Mouse (Mus musculus): ENCODE data around the gene Edem2. TPM values are rescaled to one million over a fixed set of nuclear protein-coding genes. Genes with fewer than 3 reads are reported as not detected.

Edem2 gene
- polyA plus RNA-seq (2012; rRNA removed) = 67.4 and 77.2 TPM in 2 replicates

GRCm38 (mm10) chr2:155729158-155729645, at the start of gene Edem2:
Gene Edem2, minus strand, starts transcription at chr2:155729475.
- 2% methylated on average over 32 of the region's 33 CpGs for WGBS
- peak; percentile 96 for DNase-seq (ENCODE audit: low read depth, low spot score)

- 7% methylated on average over 7 of the region's 7 CpGs for WGBS
- no peak for DNase-seq (ENCODE audit: low read depth, low spot score)
Observed at GRCm38 (mm10) chr2:155779066-155779465, 49.8 kb upstream of the Edem2 start.

- WGBS = 67% methylated on average over 6 of the region's 6 CpGs
- DNase-seq (ENCODE audit: low read depth, low spot score) = no peak
Observed at GRCm38 (mm10) chr2:155778004-155778403, 48.7 kb upstream of the Edem2 start.

- WGBS = 75% methylated on average over 4 of the region's 4 CpGs
- DNase-seq (ENCODE audit: low read depth, low spot score) = no peak
Observed at GRCm38 (mm10) chr2:155777688-155777985, 48.4 kb upstream of the Edem2 start.

GRCm38 (mm10) chr2:155776824-155777687, 47.8 kb upstream of the Edem2 start:
- DNase-seq (ENCODE audit: low read depth, low spot score) = no peak
- WGBS = 60% methylated on average over 10 of the region's 10 CpGs

- 3% methylated on average over 44 of the region's 44 CpGs for WGBS
- no peak for DNase-seq (ENCODE audit: low read depth, low spot score)
Observed at GRCm38 (mm10) chr2:155775685-155776263, 46.5 kb upstream of the Edem2 start.

GRCm38 (mm10) chr2:155774927-155775684, 45.8 kb upstream of the Edem2 start, which contains the start of gene Mmp24:
Gene Mmp24, plus strand, starts transcription at chr2:155775342.
- 15% methylated on average over 100 of the region's 100 CpGs for WGBS
- no peak for DNase-seq (ENCODE audit: low read depth, low spot score)

GRCm38 (mm10) chr2:155774261-155774926, 45.1 kb upstream of the Edem2 start:
- no peak for DNase-seq (ENCODE audit: low read depth, low spot score)
- WGBS = 50% methylated on average over 11 of the region's 11 CpGs

GRCm38 (mm10) chr2:155773664-155774063, 44.4 kb upstream of the Edem2 start:
- WGBS = 67% methylated on average over 4 of the region's 4 CpGs
- DNase-seq (ENCODE audit: low read depth, low spot score) = no peak

GRCm38 (mm10) chr2:155764679-155765418, 35.6 kb upstream of the Edem2 start:
- peak; percentile 32 for DNase-seq (ENCODE audit: low read depth, low spot score)
- 54% methylated on average over 13 of the region's 13 CpGs for WGBS

- DNase-seq (ENCODE audit: low read depth, low spot score) = no peak
- WGBS = 58% methylated on average over 14 of the region's 14 CpGs
Observed at GRCm38 (mm10) chr2:155756855-155757566, 27.7 kb upstream of the Edem2 start.

- DNase-seq (ENCODE audit: low read depth, low spot score) = no peak
- WGBS = 3% methylated on average over 1 of the region's 1 CpGs
Observed at GRCm38 (mm10) chr2:155755746-155756145, 26.5 kb upstream of the Edem2 start.

- no peak for DNase-seq (ENCODE audit: low read depth, low spot score)
- WGBS = 2% methylated on average over 25 of the region's 25 CpGs
Observed at GRCm38 (mm10) chr2:155751014-155751786, 21.9 kb upstream of the Edem2 start, which contains the start of gene Procr. Gene Procr, plus strand, starts transcription at chr2:155751117.

GRCm38 (mm10) chr2:155749394-155749793, 20.1 kb upstream of the Edem2 start:
- DNase-seq (ENCODE audit: low read depth, low spot score) = no peak
- 80% methylated on average over 4 of the region's 4 CpGs for WGBS

GRCm38 (mm10) chr2:155745487-155745886, 16.2 kb upstream of the Edem2 start:
- WGBS = 53% methylated on average over 3 of the region's 3 CpGs
- no peak for DNase-seq (ENCODE audit: low read depth, low spot score)

- WGBS = 76% methylated on average over 9 of the region's 9 CpGs
- DNase-seq (ENCODE audit: low read depth, low spot score) = no peak
Observed at GRCm38 (mm10) chr2:155743351-155743750, 14.1 kb upstream of the Edem2 start.

GRCm38 (mm10) chr2:155742931-155743337, 13.7 kb upstream of the Edem2 start:
- DNase-seq (ENCODE audit: low read depth, low spot score) = no peak
- 18% methylated on average over 12 of the region's 12 CpGs for WGBS

GRCm38 (mm10) chr2:155742211-155742610, 12.9 kb upstream of the Edem2 start:
- DNase-seq (ENCODE audit: low read depth, low spot score) = no peak
- WGBS = 78% methylated on average over 11 of the region's 11 CpGs

Measured in large intestine, adult 2 months (tissue).